Mouse (Mus musculus) layer of hippocampus, postnatal 14 days (tissue): ENCODE measurements around the gene Ghsr. TPM values are rescaled to one million over a fixed set of nuclear protein-coding genes. Genes with fewer than 3 reads are reported as not detected.
"Not testable (repeated sequence)": the region's sequence is repeated elsewhere in the genome, so short reads cannot be mapped to it uniquely, and the experiment has no call there.

Experiments
- DNase-seq, 2 experiments: peaks; one replicate each; pipeline ENCODE4 v3.0.0; 2021 to 2022; ENCODE audit warnings: low spot score in 2 of 2, mixed read lengths in 1 of 2
- long read RNA-seq, 2 experiments: library from polyadenylated mRNA; stranded (forward); transcript quantifications; one replicate each; pipeline ENCODE4 v2.0.0; 2021
- total RNA-seq, 2 experiments: library from RNA; stranded (reverse); gene quantifications; 2 replicates each; pipeline ENCODE4 v1.2.3; 2021

Gene Ghsr
- 1 to 10 TPM in 1 of 2 experiments, under 1 TPM in 1; 0.99 to 1.1 TPM for total RNA-seq
- long read RNA-seq, experiment 1 = 0 reads
- long read RNA-seq, experiment 2 = 0 reads

GRCm38 (mm10) chr3:27371276-27371621 lies at the start of gene Ghsr:
Ghsr (plus strand) TSS chr3:27371351.
- no peak for DNase-seq

DNA sequence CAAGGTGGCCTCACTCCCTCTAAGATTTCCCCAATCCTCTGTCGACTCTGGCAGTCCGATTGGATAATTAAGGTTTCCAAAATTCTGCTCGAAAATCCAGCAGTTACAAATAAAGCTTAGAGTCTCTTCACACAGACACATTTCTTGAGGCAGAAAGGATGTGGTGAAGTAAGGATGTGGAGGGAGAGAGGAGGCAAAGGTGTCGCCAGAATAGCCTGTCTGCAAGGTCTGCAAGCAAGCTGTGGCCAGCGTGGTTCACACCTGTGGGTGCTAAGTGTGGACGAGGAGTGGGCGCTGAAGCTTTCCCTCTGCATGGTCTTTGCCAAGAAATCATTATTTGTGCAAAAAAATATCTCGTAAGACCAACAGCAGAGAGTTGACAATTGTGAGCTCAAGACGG lies 48.6 kb upstream of the Ghsr start:
- DNase-seq = no peak

DNA sequence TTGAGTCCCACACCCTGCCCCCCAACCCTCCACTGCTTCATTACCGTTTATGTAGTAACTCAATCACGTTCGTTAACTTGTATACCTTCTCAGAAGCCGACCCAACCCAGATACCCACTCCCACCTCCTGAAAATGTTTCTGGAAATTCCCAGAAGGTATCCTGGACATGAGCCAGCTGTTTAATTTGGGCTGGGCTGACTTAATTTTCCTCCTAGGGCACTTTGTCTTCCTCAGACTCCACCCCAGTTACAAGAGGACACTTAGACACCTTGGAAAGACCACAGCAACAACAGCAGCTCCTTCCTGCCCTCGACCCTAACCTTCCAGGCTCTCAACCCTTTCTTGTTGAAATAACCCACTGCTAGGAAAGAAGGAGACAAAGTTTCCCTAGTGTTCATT lies 47.6 kb upstream of the Ghsr start:
- no peak for DNase-seq

DNA sequence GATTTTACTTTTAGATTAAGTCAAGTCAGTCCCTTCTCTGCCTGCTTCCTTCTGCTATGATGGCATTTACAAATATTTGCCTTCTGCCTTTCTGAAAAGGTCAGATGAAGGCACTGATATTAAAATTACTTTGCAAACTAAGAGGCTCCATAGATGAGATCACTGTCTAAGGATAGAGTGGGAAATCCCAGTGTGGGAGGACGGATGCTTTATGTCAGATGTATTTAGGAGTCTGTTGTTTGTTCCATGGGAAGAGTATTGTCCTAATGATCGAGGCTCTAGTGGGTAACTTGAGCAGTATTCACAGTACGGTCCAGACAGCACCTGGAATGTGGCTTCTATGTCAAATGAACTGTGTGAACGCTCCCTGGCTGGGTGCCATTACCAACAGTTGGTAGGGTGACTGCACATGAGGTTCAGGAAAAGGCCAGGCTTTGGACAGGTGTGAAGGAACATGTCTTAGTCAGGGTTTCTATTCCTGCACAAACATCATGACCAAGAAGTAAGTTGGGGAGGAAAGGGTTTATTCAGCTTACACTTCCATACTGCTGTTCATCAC lies 44.4 kb upstream of the Ghsr start:
- DNase-seq = no peak

DNA sequence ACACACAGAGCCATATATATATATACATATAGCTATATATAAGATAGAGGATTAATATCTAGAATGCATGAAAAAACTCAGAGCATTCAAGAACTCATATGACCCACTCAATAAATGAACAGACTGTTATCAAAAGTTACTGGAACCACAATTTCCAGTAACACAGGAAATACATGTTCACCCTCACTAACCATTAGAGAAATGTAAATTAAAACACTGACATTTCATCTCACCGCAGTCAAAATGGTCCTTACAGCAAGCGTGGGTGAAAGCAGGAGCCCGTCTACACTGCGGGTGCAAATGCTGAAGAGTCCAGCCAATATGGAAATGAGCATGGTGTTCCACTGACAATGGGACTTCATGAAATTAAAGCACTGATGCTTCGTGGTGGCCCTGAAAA lies 40.4 kb upstream of the Ghsr start:
- DNase-seq = no peak

DNA sequence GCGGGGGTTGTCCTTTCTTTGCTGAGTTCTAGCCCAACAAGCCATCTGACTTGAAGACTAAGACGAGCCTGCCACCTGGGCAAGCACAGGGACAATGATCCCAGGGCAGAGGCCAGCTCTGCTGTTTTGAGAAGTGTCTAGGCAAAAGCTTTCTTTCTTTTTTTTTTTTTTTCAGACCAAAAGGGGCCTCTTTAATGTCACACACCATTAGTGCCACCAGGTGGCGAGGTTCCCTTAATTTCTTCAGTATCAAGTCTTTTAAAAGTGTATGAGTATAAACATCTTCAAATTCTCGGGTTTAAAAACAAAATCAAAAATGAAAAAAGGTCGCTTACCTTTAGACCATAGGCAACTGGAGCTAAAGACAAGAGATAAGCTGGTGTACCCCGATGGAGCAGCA lies 32.7 kb upstream of the Ghsr start:
- DNase-seq = peak; percentile 18 to 47

- DNase-seq = no peak
Measured at GRCm38 (mm10) chr3:27338887-27339286, 32.3 kb upstream of the Ghsr start.

- no peak for DNase-seq
Measured at GRCm38 (mm10) chr3:27340757-27341156, 30.4 kb upstream of the Ghsr start.

DNA sequence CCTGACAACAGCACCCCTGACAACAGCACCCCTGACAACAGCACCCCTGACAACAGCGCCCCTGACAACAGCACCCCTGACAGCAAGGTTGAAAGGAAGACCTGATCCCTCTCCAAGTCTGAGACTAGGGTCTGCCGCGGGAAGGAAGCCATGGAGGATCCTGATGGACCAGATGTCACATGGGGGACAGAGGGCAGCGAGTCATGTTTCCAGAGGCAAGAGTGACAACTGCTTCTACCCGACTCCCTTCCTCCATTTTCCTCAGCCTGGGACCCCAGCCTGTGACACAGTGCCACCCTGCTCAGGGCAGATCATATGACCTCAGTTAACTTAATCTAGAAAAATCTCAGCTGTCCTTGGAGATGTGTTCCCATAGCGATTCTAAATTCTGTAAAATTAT lies 28.7 kb upstream of the Ghsr start:
- DNase-seq = no peak

DNA sequence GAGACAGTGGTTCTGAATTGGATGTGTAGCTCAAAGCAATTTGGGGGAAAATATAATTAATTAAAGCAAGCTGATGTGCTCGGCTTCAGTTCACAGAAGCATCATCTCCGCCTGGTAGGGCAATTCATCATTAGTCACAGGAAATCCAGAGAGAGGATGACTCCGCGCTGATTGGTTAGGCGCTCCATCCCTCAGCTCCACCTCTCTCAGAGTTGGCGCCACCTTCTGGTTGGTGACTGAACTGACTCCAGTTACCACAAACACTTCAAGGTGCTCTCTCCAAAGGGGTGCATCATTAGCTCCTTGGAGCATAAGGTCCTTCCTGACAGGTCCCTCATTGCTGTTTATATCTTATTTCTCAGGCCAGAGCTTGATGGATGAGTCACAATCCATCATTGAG lies 25.6 kb upstream of the Ghsr start:
- DNase-seq = no peak

DNA sequence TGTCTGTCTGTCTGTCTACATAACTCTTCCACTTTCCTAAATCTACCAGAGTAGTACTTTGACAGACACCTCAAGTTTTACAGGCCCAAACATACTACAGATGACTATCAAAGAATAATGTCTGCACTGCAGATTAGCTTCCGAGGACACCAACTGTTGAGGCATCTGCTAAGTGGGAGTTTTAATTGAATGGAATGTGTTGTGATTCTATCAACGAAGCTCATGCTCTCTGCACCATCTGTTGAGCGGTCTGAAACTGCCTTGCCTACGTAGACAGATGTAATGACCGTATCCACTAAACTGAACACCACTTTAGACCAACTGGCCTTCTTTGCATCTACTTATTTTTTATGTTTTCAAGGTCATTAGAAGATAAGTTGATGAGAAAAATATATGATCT lies 22.7 kb upstream of the Ghsr start:
- DNase-seq = peak in 1 of 2 experiments; percentile 86

GRCm38 (mm10) chr3:27351105-27351504 lies 20.0 kb upstream of the Ghsr start:
- peak in 1 of 2 experiments; percentile 25 for DNase-seq

- no peak for DNase-seq
Measured at GRCm38 (mm10) chr3:27359100-27359720, 11.9 kb upstream of the Ghsr start.

- DNase-seq = no peak
Measured at GRCm38 (mm10) chr3:27370125-27370524, 1.0 kb upstream of the Ghsr start.

DNA sequence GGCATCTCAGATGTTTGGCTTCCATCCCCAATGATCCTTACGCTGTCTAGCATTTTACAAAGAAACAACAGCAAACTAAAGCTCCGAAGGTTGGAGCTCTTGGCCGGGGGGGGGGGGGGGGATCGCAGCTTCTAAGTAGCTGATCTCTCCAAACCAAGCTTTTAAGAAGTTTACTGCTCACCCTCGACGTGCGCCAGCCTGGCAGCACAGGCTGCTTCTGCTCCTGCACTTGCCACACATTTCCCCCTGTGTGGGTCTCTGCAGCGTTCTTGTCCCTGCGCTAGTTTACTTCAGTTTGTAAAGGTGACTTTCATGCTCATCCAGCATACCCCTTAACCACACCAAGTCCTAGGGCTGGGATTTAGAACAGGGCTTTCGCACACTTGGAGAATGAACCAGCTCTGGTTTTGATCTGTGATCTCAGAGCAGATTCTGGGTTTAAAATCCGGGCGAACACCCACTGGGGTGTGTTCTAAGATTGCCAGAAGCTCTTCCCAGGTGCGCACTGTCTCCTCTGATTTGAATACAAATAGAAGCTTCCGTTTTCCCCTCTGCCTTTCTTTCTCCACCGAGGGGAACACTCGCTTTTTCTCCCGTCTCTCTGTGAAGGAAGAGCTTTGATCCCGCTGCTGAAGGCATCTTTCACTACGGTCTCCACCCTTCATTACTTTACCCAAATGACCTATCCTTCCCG lies 422 bp upstream of the Ghsr start:
- no peak for DNase-seq

DNA sequence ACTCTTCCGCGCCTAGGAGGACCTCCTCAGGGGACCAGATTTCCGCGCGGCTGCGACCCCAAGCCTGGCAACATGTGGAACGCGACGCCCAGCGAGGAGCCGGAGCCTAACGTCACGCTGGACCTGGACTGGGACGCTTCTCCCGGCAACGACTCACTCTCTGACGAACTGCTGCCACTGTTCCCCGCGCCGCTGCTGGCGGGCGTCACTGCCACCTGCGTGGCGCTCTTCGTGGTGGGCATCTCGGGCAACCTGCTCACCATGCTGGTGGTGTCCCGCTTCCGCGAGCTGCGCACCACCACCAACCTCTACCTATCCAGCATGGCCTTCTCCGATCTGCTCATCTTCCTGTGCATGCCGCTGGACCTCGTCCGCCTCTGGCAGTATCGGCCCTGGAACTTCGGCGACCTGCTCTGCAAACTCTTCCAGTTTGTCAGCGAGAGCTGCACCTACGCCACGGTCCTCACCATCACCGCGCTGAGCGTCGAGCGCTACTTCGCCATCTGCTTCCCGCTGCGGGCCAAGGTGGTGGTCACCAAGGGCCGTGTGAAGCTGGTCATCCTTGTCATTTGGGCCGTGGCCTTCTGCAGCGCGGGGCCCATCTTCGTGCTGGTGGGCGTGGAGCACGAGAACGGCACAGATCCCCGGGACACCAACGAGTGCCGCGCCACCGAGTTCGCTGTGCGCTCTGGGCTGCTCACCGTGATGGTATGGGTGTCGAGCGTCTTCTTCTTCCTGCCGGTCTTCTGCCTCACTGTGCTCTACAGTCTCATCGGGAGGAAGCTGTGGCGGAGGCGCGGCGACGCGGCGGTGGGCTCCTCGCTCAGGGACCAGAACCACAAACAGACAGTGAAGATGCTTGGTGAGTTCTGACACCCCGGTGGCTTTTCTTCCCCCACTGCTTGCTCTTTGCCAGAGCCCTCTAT lies 837 bp downstream of the Ghsr start:
- DNase-seq = peak in 1 of 2 experiments; percentile 14

DNA sequence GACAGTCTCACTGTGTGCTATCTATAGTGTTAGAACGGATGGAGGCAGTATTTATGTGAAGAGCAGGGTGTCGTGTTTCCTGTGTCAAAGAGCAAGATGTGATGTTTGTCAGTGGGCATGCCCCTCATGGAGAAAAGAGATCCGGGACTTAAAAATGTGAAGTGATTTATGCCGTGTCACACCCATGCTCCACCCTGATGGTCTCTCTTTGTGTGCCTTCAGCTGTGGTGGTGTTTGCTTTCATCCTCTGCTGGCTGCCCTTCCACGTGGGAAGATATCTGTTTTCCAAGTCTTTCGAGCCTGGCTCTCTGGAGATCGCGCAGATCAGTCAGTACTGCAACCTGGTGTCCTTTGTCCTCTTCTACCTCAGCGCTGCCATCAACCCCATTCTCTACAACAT lies 3.2 kb downstream of the Ghsr start:
- DNase-seq = no peak

DNA sequence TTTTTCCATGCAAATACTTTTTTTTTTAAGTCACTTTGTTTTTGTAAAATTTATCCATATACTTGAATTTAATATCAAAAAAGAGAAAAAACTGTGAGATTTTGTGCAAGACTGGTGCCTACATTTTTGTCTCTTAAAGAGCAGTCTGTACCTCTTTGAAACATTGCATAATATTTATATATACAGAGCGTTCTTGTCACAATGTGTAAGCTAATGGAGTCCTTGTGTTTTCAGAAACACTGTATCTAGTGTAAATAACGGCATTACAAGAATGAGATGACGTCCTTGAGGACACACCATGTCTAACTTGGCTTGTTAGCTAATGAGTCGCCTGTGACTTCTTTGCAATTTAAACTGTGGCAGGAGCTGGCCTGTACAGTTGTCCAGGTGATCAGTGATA lies 6.8 kb downstream of the Ghsr start:
- DNase-seq = no peak

DNA sequence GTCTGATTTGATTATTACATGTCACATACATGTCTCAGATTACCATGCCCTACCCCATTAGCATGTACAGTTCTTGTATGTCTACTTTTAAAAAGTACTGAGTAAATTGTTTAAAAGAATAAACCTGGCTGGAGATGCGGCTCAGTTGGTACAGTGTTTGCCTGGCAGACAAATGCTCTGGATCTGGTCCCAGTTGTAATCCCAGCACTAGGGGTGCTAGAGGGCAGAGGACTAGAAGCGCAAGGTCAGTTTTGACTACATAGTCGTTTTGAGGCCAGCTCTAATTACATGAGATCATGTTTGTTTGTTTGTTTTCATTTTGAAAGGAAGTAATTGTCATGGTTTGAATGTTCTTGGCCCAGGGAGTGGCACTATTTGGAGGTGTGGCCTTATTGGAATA lies 13.7 kb downstream of the Ghsr start:
- DNase-seq = no peak

DNA sequence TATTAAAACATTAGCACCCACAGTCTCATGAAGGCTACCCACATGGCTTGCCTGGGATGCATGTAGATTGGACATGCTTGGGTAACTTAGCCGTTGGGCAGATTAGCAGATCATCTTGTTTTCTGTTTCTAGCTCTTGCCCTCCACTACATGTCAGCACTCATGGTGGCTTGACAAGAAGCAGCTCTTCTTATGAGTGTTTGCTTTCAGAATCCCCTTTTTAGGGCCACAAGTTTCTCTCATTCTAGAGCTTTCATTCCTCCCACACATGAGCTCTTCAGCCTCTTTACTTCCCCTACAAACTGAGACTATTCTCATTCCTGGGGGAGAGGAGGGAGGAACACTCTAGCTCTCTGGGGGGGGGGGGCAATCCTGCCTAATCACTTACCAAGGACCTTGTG lies 18.8 kb downstream of the Ghsr start:
- no peak for DNase-seq

GRCm38 (mm10) chr3:27400996-27401395 lies 29.8 kb downstream of the Ghsr start:
- not testable (repeated sequence) for DNase-seq

GRCm38 (mm10) chr3:27406440-27406839 lies 35.3 kb downstream of the Ghsr start:
- no peak for DNase-seq
